Mouse (Mus musculus): ENCODE measurements around the gene Tacc2.

DNA sequence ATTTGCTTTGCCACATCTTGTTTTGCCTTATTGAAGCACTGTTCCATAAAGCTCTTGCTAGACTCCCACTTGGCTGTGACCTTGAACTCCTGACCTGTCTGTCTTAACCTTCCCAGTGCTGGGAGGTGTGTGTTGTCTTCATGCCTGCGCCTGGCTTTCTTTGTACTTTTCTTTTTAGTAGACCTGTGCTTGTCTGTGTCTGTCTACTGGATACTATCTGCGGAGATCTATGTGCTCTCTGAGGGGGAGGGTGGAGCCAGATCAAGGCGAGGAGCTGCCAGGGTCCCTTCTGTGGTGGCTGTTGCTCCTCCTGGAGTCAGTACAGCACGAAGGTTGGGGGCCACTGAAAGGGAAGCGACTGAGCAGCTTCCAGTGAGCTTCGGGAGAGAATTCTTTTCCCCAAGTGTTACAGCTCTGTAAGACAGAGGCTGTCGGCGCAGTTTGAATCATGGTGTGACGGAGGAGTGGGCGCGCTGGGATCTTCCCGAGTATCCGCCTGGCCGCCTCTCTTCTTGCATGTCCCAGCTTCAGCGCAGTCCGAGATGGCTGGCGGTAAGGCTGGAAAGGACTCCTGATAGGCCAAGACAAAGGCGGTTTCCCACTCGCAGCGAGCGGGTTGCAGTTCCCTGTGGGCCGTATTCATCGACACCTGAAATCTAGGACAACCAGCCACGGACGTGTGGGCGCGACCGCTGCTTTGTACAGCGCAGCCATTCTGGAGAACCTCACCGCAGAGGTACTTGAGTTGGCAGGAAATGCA is 189.4 kb downstream of the Tacc2 start:
- TF ChIP-seq CTCF (IDR thresholded peaks at IDR 0.05) (no peak), EP300 (IDR thresholded peaks at IDR 0.05) (no peak)
